Mouse (Mus musculus) midbrain, postnatal 0 days (tissue): Measurements from ENCODE around the gene Agfg2. TPM values are rescaled to one million over a fixed set of nuclear protein-coding genes. Genes with fewer than 3 reads are reported as not detected.
A peak's percentile ranks its signal among the peaks of the same experiment; 100 is the strongest.

Experiments
- ATAC-seq: fragments of 200-750 bp; cut with Nextera tagmentation; 2 replicates; pipeline ENCODE4 v1.8.0; 2017; ENCODE audit warnings: moderate number of reproducible peaks, mild to moderate bottlenecking, moderate TSS enrichment, moderate library complexity; ENCODE audit not compliant: low FRiP score
- DNase-seq: peaks from one replicate; pipeline ENCODE4 v3.0.0-alpha.2; 2015; ENCODE audit warnings: low spot score
- H3K27ac ChIP-seq: fragments of 300-500 bp; sonication (generic); 2 replicates; pipeline ENCODE4 v1.5.1; 2014; ENCODE audit warnings: low read depth, mild to moderate bottlenecking, low read length, mixed read lengths
- H3K27me3 ChIP-seq: fragments of 300-500 bp; sonication (generic); 2 replicates; pipeline ENCODE4 v1.6.1; 2014; ENCODE audit warnings: low read length, control low read depth, mixed read lengths; ENCODE audit not compliant: insufficient read depth
- H3K36me3 ChIP-seq: fragments of 300-500 bp; sonication (generic); 2 replicates; pipeline ENCODE4 v1.6.1; 2014; ENCODE audit warnings: low read length, control low read depth, mixed read lengths; ENCODE audit not compliant: insufficient read depth
- H3K4me1 ChIP-seq: fragments of 300-500 bp; sonication (generic); 2 replicates; pipeline ENCODE4 v1.6.1; 2014; ENCODE audit warnings: mild to moderate bottlenecking, control low read depth, antibody characterized with exemption, low read length, mixed read lengths; ENCODE audit not compliant: insufficient read depth
- H3K4me2 ChIP-seq: fragments of 300-500 bp; sonication (generic); 2 replicates; pipeline ENCODE4 v1.6.1; 2014; ENCODE audit warnings: low read depth, mild to moderate bottlenecking, low read length, mixed read lengths; ENCODE audit not compliant: poor library complexity, severe bottlenecking
- H3K4me3 ChIP-seq: fragments of 300-500 bp; sonication (generic); 2 replicates; pipeline ENCODE4 v1.5.1; 2014; ENCODE audit warnings: low read depth, mild to moderate bottlenecking, low read length, moderate library complexity
- H3K9ac ChIP-seq: fragments of 300-500 bp; sonication (generic); replicated peaks from 2 replicates; pipeline ENCODE4 v1.6.1; 2014; ENCODE audit warnings: mild to moderate bottlenecking, low read length, moderate library complexity, mixed read lengths; ENCODE audit not compliant: poor library complexity, severe bottlenecking
- H3K9me3 ChIP-seq: fragments of 300-500 bp; sonication (generic); 2 replicates; pipeline ENCODE4 v1.6.1; 2016; ENCODE audit warnings: low read length, control low read depth
- CTCF ChIP-seq: IDR thresholded peaks from 2 replicates; pipeline ENCODE4 v1.5.1; 2016; ENCODE audit warnings: antibody characterized with exemption, mild to moderate bottlenecking
- WGBS: fragments of 180-500 bp; shearing (Covaris S2); extraction: QIAGEN DNeasy Blood & Tissue Kit; methylation state at CpG from one replicate; pipeline ENCODE4 v1.1.7; 2014; 5-methylcytosine and 5-hydroxymethylcytosine counted together
- polyA plus RNA-seq: library from polyadenylated mRNA; unstranded; fragments of >200 nt; fragmentation: Nextera tagmentation; extraction: Ambion mirVana; gene quantifications from 2 replicates; pipeline ENCODE4 v1.2.1, GENCODE M21; 2015
- total RNA-seq: library from RNA; depleted of rRNA; stranded (reverse); fragments of >200 nt; gene quantifications from 2 replicates; pipeline ENCODE4 v1.2.3, GENCODE M21; 2014

Gene Agfg2
- total and polyA plus RNA-seq, 2 experiments from 2014 or later = 15.5 to 28.1 TPM

DNA sequence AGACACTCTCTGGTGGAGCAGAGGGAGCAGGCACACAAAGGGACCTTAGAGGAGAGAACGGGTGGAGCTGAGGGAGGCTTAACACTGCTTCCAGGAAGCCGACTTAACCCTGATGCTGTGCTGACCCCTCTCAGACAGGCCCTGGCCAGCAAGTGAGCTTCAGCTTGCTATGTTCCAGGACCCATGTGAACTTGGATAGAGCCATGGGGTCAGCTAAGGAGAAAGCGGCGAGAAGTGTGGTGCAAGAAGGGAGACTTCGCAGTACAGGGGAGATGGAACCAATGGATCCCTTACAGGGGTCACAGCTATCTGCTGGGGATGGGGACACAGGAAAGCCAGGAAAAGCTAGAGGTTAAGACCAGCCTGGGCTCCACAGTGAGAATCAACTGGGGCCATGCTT is 71.5 kb downstream of the Agfg2 start:
- Histone ChIP-seq H3K36me3 (no peaks in the 10 kb centered on the region), H3K9ac (no peak overlapping the region), H3K4me3 (no peak overlapping the region), H3K27me3 (peaks cover 4% of the 10 kb centered on the region), H3K9me3 (no peaks in the 10 kb centered on the region), H3K27ac (no peak overlapping the region), H3K4me2 (no peak overlapping the region), H3K4me1 (no peaks in the 10 kb centered on the region; the same call in 1 of the 2 replicates)
- no peak for ATAC-seq
- DNase-seq = no peak
- whole genome bisulfite sequencing = 73% methylated on average over 5 of the region's 5 CpGs
- no peak for TF ChIP-seq CTCF

DNA sequence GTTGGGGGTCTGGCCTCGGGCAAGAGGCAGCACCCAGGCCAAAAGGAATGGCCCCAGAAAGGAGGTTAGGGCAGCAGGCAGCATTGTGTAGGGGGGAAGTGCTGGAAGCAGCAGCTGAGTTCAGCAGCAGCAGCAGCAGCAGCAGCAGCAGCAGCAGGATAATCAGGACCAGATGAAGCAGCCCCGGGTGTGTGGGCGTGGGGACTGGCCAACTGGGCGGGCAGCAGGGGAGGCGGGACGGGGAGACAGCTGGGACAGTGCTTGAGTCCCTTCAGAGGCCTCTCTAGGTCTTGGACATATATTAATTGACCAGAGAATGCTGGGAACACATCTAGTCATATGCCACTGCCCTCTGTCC is 73.3 kb downstream of the Agfg2 start:
- peaks cover 8% of the 10 kb centered on the region for H3K27me3 ChIP-seq
- no peaks in the 10 kb centered on the region; the same call in 1 of the 2 replicates for H3K4me1 ChIP-seq
- H3K27ac ChIP-seq = 0 out of 2 replicates have a peak overlapping the region, but pooled peaks have one; percentile 19
- ATAC-seq = no peak
- H3K9ac ChIP-seq = 0 out of 2 replicates have a peak overlapping the region, but pooled peaks have one; percentile 4
- H3K36me3 ChIP-seq = no peaks in the 10 kb centered on the region
- no peak overlapping the region for H3K4me3 ChIP-seq
- 16% methylated on average over 6 of the region's 6 CpGs for WGBS
- no peaks in the 10 kb centered on the region for H3K9me3 ChIP-seq
- no peak overlapping the region for H3K4me2 ChIP-seq
- DNase-seq = no peak
- TF ChIP-seq CTCF = no peak

DNA sequence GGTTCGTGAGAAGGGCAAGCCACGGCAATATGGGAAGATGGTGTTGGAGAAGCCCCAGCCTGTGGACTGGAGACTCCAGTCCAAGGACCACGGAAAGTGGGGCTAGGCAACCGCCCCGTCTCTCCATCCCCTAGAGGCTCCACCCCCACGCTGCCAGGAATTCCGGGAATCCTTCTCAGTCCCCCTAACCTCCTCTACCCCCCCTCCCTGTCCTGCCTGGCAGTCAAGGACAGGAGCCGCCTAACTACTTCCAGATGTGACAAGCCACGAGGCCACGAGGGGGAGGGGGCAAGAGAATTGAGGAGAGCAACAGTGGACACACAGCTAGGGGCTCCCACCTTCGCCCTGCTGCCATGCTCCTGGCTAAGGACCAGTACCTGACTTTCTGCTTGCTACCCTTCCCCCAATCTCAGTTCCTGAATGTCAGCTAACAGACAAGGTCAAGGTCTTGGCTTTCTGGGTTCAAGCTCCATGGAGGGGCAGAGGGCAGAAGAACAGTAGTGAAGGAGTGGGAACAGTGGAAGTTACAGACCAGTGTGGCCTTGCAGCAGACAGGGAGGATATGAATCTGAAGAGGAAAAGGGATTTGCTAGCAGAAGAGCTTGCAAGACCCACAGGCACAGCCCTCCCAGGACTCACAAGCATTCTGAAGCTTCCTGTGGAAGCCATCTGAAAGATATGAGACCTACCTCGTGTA is 73.8 kb downstream of the Agfg2 start:
- no peaks in the 10 kb centered on the region for H3K36me3 ChIP-seq

DNA sequence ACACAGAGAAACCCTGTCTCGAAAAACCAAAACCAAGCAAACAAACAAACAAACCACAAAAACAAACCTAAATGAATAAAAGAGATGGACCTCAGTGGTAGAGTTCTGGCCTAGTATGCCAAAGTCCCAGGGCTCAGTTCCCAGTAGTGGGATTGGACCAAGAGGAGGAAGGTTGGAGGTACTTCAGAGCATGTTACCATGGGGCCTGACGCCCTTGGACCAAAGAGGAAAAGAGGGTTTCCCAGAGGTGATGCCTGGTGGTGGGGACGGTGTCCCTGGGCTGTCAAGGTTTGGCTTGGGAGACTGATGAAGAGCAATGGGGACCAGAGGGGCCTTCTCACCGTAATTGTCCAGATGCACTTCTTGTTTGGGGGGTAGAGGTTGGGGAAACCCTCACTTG is 74.5 kb downstream of the Agfg2 start:
- Histone ChIP-seq H3K9me3 (no peaks in the 10 kb centered on the region), H3K4me3 (no peak overlapping the region), H3K4me1 (no peaks in the 10 kb centered on the region; the same call in 1 of the 2 replicates), H3K27ac (no peak overlapping the region), H3K9ac (no peak overlapping the region), H3K36me3 (no peaks in the 10 kb centered on the region), H3K4me2 (no peak overlapping the region), H3K27me3 (peaks cover 8% of the 10 kb centered on the region)
- ATAC-seq (no peak), DNase-seq (no peak)
- TF ChIP-seq CTCF = no peak
- 82% methylated on average over 4 of the region's 4 CpGs for WGBS

More for the DNA sequence above, 73.8 kb downstream of the Agfg2 start:
- DNase-seq (no peak), ATAC-seq (no peak)
- Histone ChIP-seq H3K4me3 (no peak overlapping the region), H3K4me2 (no peak overlapping the region), H3K9ac (no peak overlapping the region), H3K27ac (0 out of 2 replicates have a peak overlapping the region, but pooled peaks have one; percentile 19), H3K4me1 (no peaks in the 10 kb centered on the region; the same call in 1 of the 2 replicates), H3K27me3 (peaks cover 8% of the 10 kb centered on the region), H3K9me3 (no peaks in the 10 kb centered on the region)
- 21% methylated on average over 12 of the region's 12 CpGs for WGBS
- TF ChIP-seq CTCF = no peak

DNA sequence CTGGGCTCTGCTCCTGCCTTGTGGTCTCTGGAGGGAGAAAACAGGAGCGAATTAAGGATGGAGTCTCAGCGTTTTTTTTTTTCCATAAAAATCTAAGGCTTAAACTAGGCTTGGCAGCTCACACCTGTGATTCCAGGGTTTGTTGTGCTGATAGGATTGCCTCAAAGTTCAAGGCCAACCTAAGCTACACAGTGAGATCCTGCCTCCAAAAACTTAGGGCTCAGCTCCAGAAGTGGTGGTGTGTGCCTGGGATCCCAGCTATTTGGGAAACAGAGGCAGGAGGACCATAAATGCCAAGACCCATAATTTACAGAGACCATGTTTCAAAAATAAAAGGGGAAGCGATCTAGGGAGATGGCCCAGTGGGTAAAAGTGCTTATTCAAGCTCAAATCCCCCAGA is 75.2 kb downstream of the Agfg2 start:
- Histone ChIP-seq H3K4me2 (no peak overlapping the region), H3K27me3 (peaks cover 8% of the 10 kb centered on the region), H3K4me1 (no peaks in the 10 kb centered on the region; the same call in 1 of the 2 replicates), H3K9ac (no peak overlapping the region), H3K36me3 (no peaks in the 10 kb centered on the region), H3K4me3 (no peak overlapping the region), H3K27ac (no peak overlapping the region), H3K9me3 (no peaks in the 10 kb centered on the region)
- TF ChIP-seq CTCF = no peak
- no peak for DNase-seq
- WGBS = 73% methylated on average over 3 of the region's 3 CpGs
- ATAC-seq = no peak

DNA sequence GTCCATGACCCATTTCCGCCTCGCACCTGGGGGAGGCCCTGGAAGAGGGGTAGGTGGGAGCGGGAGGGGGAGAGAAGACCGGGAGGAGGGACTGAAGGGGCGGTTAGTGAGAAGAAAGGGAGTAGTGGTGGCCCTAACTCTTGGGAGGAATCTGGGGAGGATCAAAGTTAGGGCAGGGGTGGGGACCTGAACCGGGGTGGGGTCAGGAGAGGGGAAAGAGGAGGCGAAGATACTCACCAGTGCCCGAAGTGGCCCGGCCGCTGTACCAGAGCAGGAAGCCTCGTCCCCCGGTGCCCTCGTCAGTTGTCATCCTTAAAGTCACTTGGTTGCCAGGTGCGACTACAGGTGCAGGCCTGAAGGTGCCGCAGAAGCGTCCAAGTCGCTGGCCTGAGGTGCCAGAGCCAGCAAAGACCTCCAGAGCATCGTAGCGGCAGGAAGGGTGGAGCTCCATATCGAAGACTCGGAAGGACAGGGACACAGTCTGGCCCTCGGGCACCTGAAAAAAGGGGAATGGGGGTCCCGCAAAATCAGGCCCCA is 75.8 kb downstream of the Agfg2 start:
- ATAC-seq (no peak), DNase-seq (no peak)
- no peak overlapping the region for H3K27ac ChIP-seq
- no peaks in the 10 kb centered on the region for H3K36me3 ChIP-seq
- H3K27me3 ChIP-seq = peaks cover 8% of the 10 kb centered on the region
- peak overlapping the region; percentile 15; the same call in 1 of the 2 replicates for H3K4me3 ChIP-seq
- TF ChIP-seq CTCF = no peak
- H3K9me3 ChIP-seq = no peaks in the 10 kb centered on the region
- 0 out of 2 replicates have a peak overlapping the region, but pooled peaks have one; percentile 29 for H3K9ac ChIP-seq
- 24% methylated on average over 21 of the region's 23 CpGs for WGBS
- H3K4me2 ChIP-seq = peak overlapping the region; percentile 30
- no peaks in the 10 kb centered on the region; the same call in 1 of the 2 replicates for H3K4me1 ChIP-seq
